In genomic region chr2:103591742-103592590, GRCm38 (mm10) we compare ENCODE assay signal across 8 mouse cellular contexts. TPM values are rescaled to one million over a fixed set of nuclear protein-coding genes. Genes with fewer than 3 reads are reported as not detected.
DNase-seq lines count a peak whose midpoint lies in the region; ATAC-seq and TF ChIP-seq lines count a peak whose summit lies in the region.

No protein-coding gene starts in this region.

- WGBS in heart, embryonic 11.5 days (ENCODE audit: insufficient replicate concordance), result 28% methylated on average over 9 of the region's 9 CpGs
- WGBS in midbrain, postnatal 0 days, result 39% methylated on average over 9 of the region's 9 CpGs

- H3K4me1 ChIP-seq in heart, embryonic 11.5 days (ENCODE audit: control insufficient read depth, insufficient read depth, low read length), result peaks cover 87% of the 10 kb centered on the region
- peaks cover 9% of the 10 kb centered on the region; the same call in 1 of the 2 replicates for H3K4me1 ChIP-seq in midbrain, postnatal 0 days (ENCODE audit: insufficient read depth, low read length)

- peak; percentile 36; the same call in 1 of the 2 replicates for TF ChIP-seq CTCF in midbrain, postnatal 0 days (IDR thresholded peaks at IDR 0.05)

- H3K27me3 ChIP-seq in heart, embryonic 11.5 days (ENCODE audit: control insufficient read depth, insufficient read depth, low read length), result no peaks in the 10 kb centered on the region
- H3K27me3 ChIP-seq in midbrain, postnatal 0 days (ENCODE audit: insufficient read depth, low read length), result no peaks in the 10 kb centered on the region

- H3K9ac ChIP-seq in heart, embryonic 11.5 days (ENCODE audit: low read depth, low read length), result no peak overlapping the region
- H3K9ac ChIP-seq in midbrain, postnatal 0 days (replicated peaks; ENCODE audit: low read length, poor library complexity, severe bottlenecking), result no peak overlapping the region

- H3K9me3 ChIP-seq in heart, embryonic 11.5 days (replicated peaks; ENCODE audit: control insufficient read depth, low read length), result no peaks in the 10 kb centered on the region
- no peaks in the 10 kb centered on the region for H3K9me3 ChIP-seq in midbrain, postnatal 0 days (ENCODE audit: low read length)

- ATAC-seq in heart, embryonic 11.5 days (replicated peaks; ENCODE audit: insufficient number of reproducible peaks, low FRiP score, low TSS enrichment), result peak; percentile 76; the same call in 1 of the 2 replicates
- peak; percentile 84 for ATAC-seq in midbrain, postnatal 0 days (ENCODE audit: low FRiP score)

- H3K4me2 ChIP-seq in heart, embryonic 11.5 days, result peak overlapping the region; percentile 43
- no peak overlapping the region for H3K4me2 ChIP-seq in midbrain, postnatal 0 days (ENCODE audit: low read depth, low read length, poor library complexity, severe bottlenecking)

- H3K36me3 ChIP-seq in heart, embryonic 11.5 days (ENCODE audit: control insufficient read depth, insufficient read depth, low read length), result no peaks in the 10 kb centered on the region
- no peaks in the 10 kb centered on the region for H3K36me3 ChIP-seq in midbrain, postnatal 0 days (ENCODE audit: insufficient read depth, low read length)

- peak; percentile 44 for DNase-seq in embryo, embryonic 10 days (ENCODE audit: low spot score)
- no peak for DNase-seq in embryo, embryonic 9.5 days (ENCODE audit: extremely low spot score)
- DNase-seq in cerebellum, adult 9-11 months, result peak; percentile 48
- DNase-seq in layer of hippocampus, adult 9-11 months, result peak; percentile 61
- peak; percentile 63 for DNase-seq in midbrain, postnatal 0 days (ENCODE audit: low spot score)
- DNase-seq in thymus, postnatal 14 days, result no peak
- no peak for DNase-seq in gastrocnemius, postnatal 10 days

- no peak overlapping the region for H3K4me3 ChIP-seq in heart, embryonic 11.5 days (ENCODE audit: low read depth, low read length)
- H3K4me3 ChIP-seq in midbrain, postnatal 0 days (ENCODE audit: low read depth, low read length), result no peak overlapping the region

- peak overlapping the region; percentile 73 for H3K27ac ChIP-seq in heart, embryonic 11.5 days (ENCODE audit: low read depth, low read length)
- peak overlapping the region; percentile 68 for H3K27ac ChIP-seq in midbrain, postnatal 0 days (ENCODE audit: low read depth, low read length)

RNA-seq across cellular contexts. Expression of gene Abtb2, which starts 25.9 kb away (rescaled TPM):
- 15.6 and 20.6 TPM in 2 replicates for polyA plus RNA-seq in heart, embryonic 11.5 days (2014; fragmentation: Nextera tagmentation; extraction: Ambion mirVana)
- 21.8 and 22.0 TPM in 2 replicates for total RNA-seq in midbrain, postnatal 0 days (2014; rRNA removed)
- 7.4 and 7.6 TPM in 2 replicates for polyA plus RNA-seq in midbrain, postnatal 0 days (2015; fragmentation: Nextera tagmentation; extraction: Ambion mirVana)
- total RNA-seq in gastrocnemius, postnatal 10 days (2021), result 10 to 100 TPM; 11.0 to 13.6 TPM

Comparison
In these comparisons a context has a peak if more than half of its experiments do, and no peak if none do; other contexts are left out.
1. DNase-seq: peak in embryo, embryonic 10 days (single experiment), cerebellum, adult 9-11 months (single experiment), layer of hippocampus, adult 9-11 months (single experiment) and midbrain, postnatal 0 days (single experiment); none in embryo, embryonic 9.5 days (single experiment), thymus, postnatal 14 days (single experiment) and gastrocnemius, postnatal 10 days (single experiment).